Mouse (Mus musculus) liver, embryonic 14.5 days (tissue): ENCODE measurements around the gene Ccdc117. TPM values are rescaled to one million over a fixed set of nuclear protein-coding genes. Genes with fewer than 3 reads are reported as not detected.

Source experiments
- ATAC-seq: fragments of 200-750 bp; cut with Nextera tagmentation; 2 replicates; pipeline ENCODE4 v1.8.0; 2017; ENCODE audit warnings: moderate number of reproducible peaks, mild to moderate bottlenecking, moderate library complexity; ENCODE audit not compliant: insufficient read depth
- DNase-seq, 3 experiments: peaks; one replicate each; pipeline ENCODE4 v3.0.0-alpha.2; 2012 to 2013; ENCODE audit warnings: low read depth in 3 of 3, low spot score in 3 of 3
- H3K27ac ChIP-seq: fragments of 300-500 bp; sonication (generic); 2 replicates; pipeline ENCODE4 v1.5.1; 2014; ENCODE audit warnings: moderate library complexity, mild to moderate bottlenecking, control low read depth, inconsistent platforms
- H3K27me3 ChIP-seq: fragments of 300-500 bp; sonication (generic); 2 replicates; pipeline ENCODE4 v1.6.1; 2014; ENCODE audit warnings: mild to moderate bottlenecking, low read length, moderate library complexity; ENCODE audit not compliant: control insufficient read depth, insufficient read depth
- H3K36me3 ChIP-seq: fragments of 300-500 bp; sonication (generic); replicated peaks from 2 replicates; pipeline ENCODE4 v1.6.1; 2014; ENCODE audit warnings: low read depth; ENCODE audit not compliant: control insufficient read depth, insufficient read depth
- H3K4me1 ChIP-seq, 2 experiments: fragments of 200-500 bp in 1 of 2; fragments of 300-500 bp in 1 of 2; sonication (generic) in 1 of 2; replicated peaks; 2 replicates each; pipeline ENCODE4 v1.6.1; 2012 to 2014; ENCODE audit warnings: antibody characterized with exemption in 1 of 2, inconsistent platforms in 1 of 2, low read length in 1 of 2; ENCODE audit not compliant: control insufficient read depth in 2 of 2, insufficient read depth in 2 of 2
- H3K4me2 ChIP-seq: fragments of 300-500 bp; sonication (generic); 2 replicates; pipeline ENCODE4 v1.6.1; 2014; ENCODE audit warnings: low read depth, mild to moderate bottlenecking, control low read depth, moderate library complexity
- H3K4me3 ChIP-seq, 2 experiments: fragments of 200-500 bp in 1 of 2; fragments of 300-500 bp in 1 of 2; sonication (generic) in 1 of 2; 2 replicates each; pipeline ENCODE4 v1.5.1; 2012 to 2014; ENCODE audit warnings: low read depth in 2 of 2, low read length in 2 of 2, mild to moderate bottlenecking in 2 of 2, control low read depth in 1 of 2, inconsistent platforms in 1 of 2, moderate library complexity in 1 of 2; ENCODE audit not compliant: insufficient read depth in 1 of 2
- H3K9ac ChIP-seq: fragments of 300-500 bp; sonication (generic); replicated peaks from 2 replicates; pipeline ENCODE4 v1.6.1; 2014; ENCODE audit warnings: mild to moderate bottlenecking, control low read depth, moderate library complexity
- H3K9me3 ChIP-seq: fragments of 300-500 bp; sonication (generic); 2 replicates; pipeline ENCODE4 v1.6.1; 2016; ENCODE audit warnings: low read length, mixed read lengths; ENCODE audit not compliant: control insufficient read depth
- CTCF ChIP-seq: IDR thresholded peaks from 2 replicates; pipeline ENCODE4 v1.5.1; 2016; ENCODE audit warnings: antibody characterized with exemption, low read depth, control low read depth
- EP300 ChIP-seq: IDR thresholded peaks from 2 replicates; pipeline ENCODE4 v1.6.1; 2016; ENCODE audit warnings: antibody characterized with exemption, low read depth
- WGBS: fragments of 180-500 bp; shearing (Covaris S2); extraction: QIAGEN DNeasy Blood & Tissue Kit; methylation state at CpG from one replicate; pipeline ENCODE4 v1.1.7; 2014; ENCODE audit not compliant: insufficient replicate concordance; 5-methylcytosine and 5-hydroxymethylcytosine counted together
- polyA plus RNA-seq, 2 experiments: library from polyadenylated mRNA; depleted of rRNA in 1 of 2; stranded (reverse) in 1 of 2; unstranded in 1 of 2; fragments of >200 nt; fragmentation: Nextera tagmentation in 1 of 2; extraction: Ambion mirVana in 1 of 2; gene quantifications; 2 replicates each; pipeline versions ENCODE4 v1.2.1 to v1.2.3; 2012 to 2014

Ccdc117 gene
- polyA plus RNA-seq, 2 experiments = 6.3 to 7.5 TPM

GRCm38 (mm10) chr11:5500903-5501741, 40.9 kb downstream of the Ccdc117 start:
- no peak overlapping the region for H3K4me3 ChIP-seq
- H3K9me3 ChIP-seq = no peaks in the 10 kb centered on the region
- 63% methylated on average over 13 of the region's 13 CpGs for WGBS
- no peak overlapping the region for H3K27ac ChIP-seq
- H3K9ac ChIP-seq = no peak overlapping the region
- H3K27me3 ChIP-seq = no peaks in the 10 kb centered on the region
- DNase-seq = no peak
- H3K36me3 ChIP-seq = no peaks in the 10 kb centered on the region
- TF ChIP-seq EP300 = no peak
- no peak for TF ChIP-seq CTCF
- H3K4me1 ChIP-seq = peaks cover 0 to 21% of the 10 kb centered on the region in 2 experiments; a peak in 2 of 4 replicates
- H3K4me2 ChIP-seq = no peak overlapping the region
- ATAC-seq = no peak

- Histone ChIP-seq H3K9me3 (no peaks in the 10 kb centered on the region), H3K9ac (no peak overlapping the region), H3K27me3 (no peaks in the 10 kb centered on the region), H3K27ac (no peak overlapping the region), H3K4me3 (no peak overlapping the region), H3K4me2 (peak overlapping the region; percentile 4; the same call in 1 of the 2 replicates), H3K4me1 (peaks cover 0 to 15% of the 10 kb centered on the region in 2 experiments; a peak in 2 of 4 replicates), H3K36me3 (no peaks in the 10 kb centered on the region)
- ATAC-seq (no peak), DNase-seq (no peak)
- 63% methylated on average over 11 of the region's 11 CpGs for WGBS
- TF ChIP-seq EP300 = no peak
Measured at GRCm38 (mm10) chr11:5499961-5500644, 41.9 kb downstream of the Ccdc117 start.

GRCm38 (mm10) chr11:5498931-5499661, 42.9 kb downstream of the Ccdc117 start:
- TF ChIP-seq CTCF (no peak), EP300 (no peak)
- H3K4me2 ChIP-seq = peak overlapping the region; percentile 40
- H3K4me1 ChIP-seq = peaks cover 0 to 15% of the 10 kb centered on the region in 2 experiments; a peak in 2 of 4 replicates
- no peaks in the 10 kb centered on the region for H3K9me3 ChIP-seq
- H3K27ac ChIP-seq = peak overlapping the region; percentile 36
- ATAC-seq (peak; percentile 32; the same call in 1 of the 2 replicates), DNase-seq (no peak)
- no peaks in the 10 kb centered on the region for H3K27me3 ChIP-seq
- 49% methylated on average over 13 of the region's 13 CpGs for whole genome bisulfite sequencing
- no peak overlapping the region for H3K9ac ChIP-seq
- no peak overlapping the region for H3K4me3 ChIP-seq
- H3K36me3 ChIP-seq = no peaks in the 10 kb centered on the region

GRCm38 (mm10) chr11:5498422-5498821, 43.6 kb downstream of the Ccdc117 start:
- peak overlapping the region; percentile 40 for H3K4me2 ChIP-seq
- ATAC-seq (peak; percentile 41; the same call in 1 of the 2 replicates), DNase-seq (no peak)
- H3K9me3 ChIP-seq = no peaks in the 10 kb centered on the region
- peaks cover 0 to 15% of the 10 kb centered on the region in 2 experiments; a peak in 2 of 4 replicates for H3K4me1 ChIP-seq
- WGBS = 72% methylated on average over 9 of the region's 9 CpGs
- H3K27me3 ChIP-seq = no peaks in the 10 kb centered on the region
- no peak overlapping the region for H3K4me3 ChIP-seq
- TF ChIP-seq CTCF = no peak
- no peak for TF ChIP-seq EP300
- peak overlapping the region; percentile 36 for H3K27ac ChIP-seq
- H3K36me3 ChIP-seq = no peaks in the 10 kb centered on the region
- H3K9ac ChIP-seq = no peak overlapping the region
